Mouse (Mus musculus) stomach, postnatal 0 days (tissue): ENCODE results near the gene Efcab7.

Experiments used
- CTCF ChIP-seq: IDR thresholded peaks from 2 replicates; pipeline ENCODE4 v1.5.1; 2016; ENCODE audit warnings: antibody characterized with exemption, low read depth, mild to moderate bottlenecking, moderate library complexity
- EP300 ChIP-seq: optimal IDR thresholded peaks from 2 replicates; pipeline ENCODE3; 2016; ENCODE audit warnings: antibody characterized with exemption

DNA sequence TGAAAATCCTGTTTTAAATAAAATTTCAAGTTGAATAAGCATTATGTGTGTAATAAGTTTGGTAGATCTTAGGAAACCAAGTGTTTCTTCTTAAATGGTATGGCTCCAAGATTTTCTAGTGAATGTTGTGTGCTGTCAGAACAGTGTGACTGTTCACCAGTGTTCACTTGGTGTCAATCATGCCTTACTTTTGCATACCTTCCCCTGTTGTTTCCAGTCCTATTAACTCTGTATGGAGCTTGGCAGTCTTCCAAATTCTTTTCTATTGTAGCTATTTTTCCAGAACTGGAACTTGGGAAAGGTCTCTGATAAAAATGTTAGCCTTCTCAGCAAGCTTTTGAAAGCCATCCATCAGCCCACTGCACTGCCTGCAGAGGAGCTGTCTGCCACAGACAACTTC is 53.4 kb downstream of the Efcab7 start:
- no peak for TF ChIP-seq CTCF
- no peak for TF ChIP-seq EP300
